Mouse (Mus musculus) heart, embryonic 12.5 days (tissue): ENCODE measurements around the gene Dusp13. TPM values are rescaled to one million over a fixed set of nuclear protein-coding genes. Genes with fewer than 3 reads are reported as not detected.

ENCODE experiments used
- ATAC-seq: fragments of 200-750 bp; cut with Nextera tagmentation; 2 replicates; pipeline ENCODE4 v1.8.0; 2017; ENCODE audit warnings: moderate TSS enrichment, moderate library complexity; ENCODE audit not compliant: insufficient number of reproducible peaks, low FRiP score
- H3K27ac ChIP-seq: fragments of 300-500 bp; sonication (generic); 2 replicates; pipeline ENCODE4 v1.5.1; 2016; ENCODE audit warnings: mild to moderate bottlenecking, moderate library complexity; ENCODE audit not compliant: poor library complexity, severe bottlenecking
- H3K27me3 ChIP-seq: fragments of 300-500 bp; sonication (generic); replicated peaks from 2 replicates; pipeline ENCODE4 v1.6.1; 2016; ENCODE audit warnings: mild to moderate bottlenecking, moderate library complexity
- H3K36me3 ChIP-seq: fragments of 300-500 bp; sonication (generic); 2 replicates; pipeline ENCODE4 v1.6.1; 2016; ENCODE audit warnings: mild to moderate bottlenecking, moderate library complexity
- H3K4me1 ChIP-seq: fragments of 300-500 bp; sonication (generic); replicated peaks from 2 replicates; pipeline ENCODE4 v1.6.1; 2016; ENCODE audit warnings: mild to moderate bottlenecking
- H3K4me2 ChIP-seq: fragments of 300-500 bp; sonication (generic); 2 replicates; pipeline ENCODE4 v1.6.1; 2016; ENCODE audit warnings: mild to moderate bottlenecking, moderate library complexity
- H3K4me3 ChIP-seq: fragments of 300-500 bp; sonication (generic); 2 replicates; pipeline ENCODE4 v1.5.1; 2016; ENCODE audit warnings: mild to moderate bottlenecking
- H3K9ac ChIP-seq: fragments of 300-500 bp; sonication (generic); 2 replicates; pipeline ENCODE4 v1.6.1; 2016; ENCODE audit warnings: mild to moderate bottlenecking, moderate library complexity
- H3K9me3 ChIP-seq: fragments of 300-500 bp; sonication (generic); replicated peaks from 2 replicates; pipeline ENCODE4 v1.6.1; 2016; ENCODE audit warnings: mild to moderate bottlenecking, moderate library complexity
- WGBS: fragments of 180-500 bp; shearing (Covaris S2); methylation state at CpG from one replicate; pipeline ENCODE4 v1.1.7; 2016; 5-methylcytosine and 5-hydroxymethylcytosine counted together
- polyA plus RNA-seq: library from polyadenylated mRNA; unstranded; fragments of >200 nt; fragmentation: Nextera tagmentation; extraction: Ambion mirVana; gene quantifications from 2 replicates; pipeline ENCODE4 v1.2.1, GENCODE M21; 2016

Gene Dusp13
- polyA plus RNA-seq, 1 experiment from 2014 or later: 0.23 TPM

GRCm38 (mm10) chr14:21722021-21722698 is 28.8 kb downstream of the Dusp13 start:
- no peak overlapping the region for H3K4me2 ChIP-seq
- H3K4me3 ChIP-seq: no peak overlapping the region
- no peak for ATAC-seq
- H3K36me3 ChIP-seq: no peaks in the 10 kb centered on the region
- H3K27ac ChIP-seq: no peak overlapping the region
- H3K27me3 ChIP-seq: no peaks in the 10 kb centered on the region
- no peak overlapping the region for H3K9ac ChIP-seq
- peaks cover 34% of the 10 kb centered on the region for H3K4me1 ChIP-seq
- H3K9me3 ChIP-seq: peaks cover 11% of the 10 kb centered on the region
- WGBS: 83% methylated on average over 8 of the region's 8 CpGs

- 41% methylated on average over 4 of the region's 4 CpGs for WGBS
- H3K4me2 ChIP-seq: no peak overlapping the region
These were observed 30.4 kb downstream of the Dusp13 start for GRCm38 (mm10) chr14:21720430-21721205.

GRCm38 (mm10) chr14:21719646-21720383 is 31.2 kb downstream of the Dusp13 start:
- Histone ChIP-seq H3K27me3 (no peaks in the 10 kb centered on the region), H3K9ac (no peak overlapping the region), H3K36me3 (no peaks in the 10 kb centered on the region), H3K4me1 (peaks cover 25% of the 10 kb centered on the region), H3K27ac (peak overlapping the region; percentile 69), H3K4me2 (peak overlapping the region; percentile 48), H3K4me3 (no peak overlapping the region), H3K9me3 (peaks cover 11% of the 10 kb centered on the region)
- ATAC-seq: peak; percentile 9; the same call in 1 of the 2 replicates
- 11% methylated on average over 17 of the region's 17 CpGs for WGBS

More at GRCm38 (mm10) chr14:21720430-21721205, 30.4 kb downstream of the Dusp13 start:
- no peaks in the 10 kb centered on the region for H3K27me3 ChIP-seq
- H3K4me3 ChIP-seq: no peak overlapping the region
- H3K36me3 ChIP-seq: no peaks in the 10 kb centered on the region
- peaks cover 33% of the 10 kb centered on the region for H3K4me1 ChIP-seq
- ATAC-seq: peak; percentile 66
- peaks cover 11% of the 10 kb centered on the region for H3K9me3 ChIP-seq
- peak overlapping the region; percentile 32 for H3K27ac ChIP-seq
- H3K9ac ChIP-seq: no peak overlapping the region

GRCm38 (mm10) chr14:21714486-21714885 is 36.5 kb downstream of the Dusp13 start, which contains the start of gene Dupd1:
TSS of gene Dupd1 (minus strand) at chr14:21714576.
- Histone ChIP-seq H3K27me3 (no peaks in the 10 kb centered on the region), H3K4me2 (no peak within 1 kb of the TSS), H3K9me3 (no peaks in the 10 kb centered on the region), H3K4me3 (no peak within 1 kb of the TSS), H3K36me3 (no peaks in the 10 kb centered on the region), H3K27ac (no peak within 1 kb of the TSS), H3K4me1 (peaks cover 18% of the 10 kb centered on the region), H3K9ac (no peak within 1 kb of the TSS)
- WGBS: 53% methylated on average over 5 of the region's 5 CpGs
- ATAC-seq: no peak

GRCm38 (mm10) chr14:21711231-21711630 is 39.8 kb downstream of the Dusp13 start:
- ATAC-seq: no peak
- WGBS: 75% methylated on average over 2 of the region's 2 CpGs
- no peak overlapping the region for H3K4me2 ChIP-seq

GRCm38 (mm10) chr14:21709545-21709944 is 41.4 kb downstream of the Dusp13 start:
- Histone ChIP-seq H3K9me3 (no peaks in the 10 kb centered on the region), H3K27me3 (no peaks in the 10 kb centered on the region), H3K4me3 (no peak overlapping the region), H3K9ac (no peak overlapping the region), H3K4me1 (peaks cover 30% of the 10 kb centered on the region), H3K36me3 (no peaks in the 10 kb centered on the region), H3K27ac (no peak overlapping the region; the same call in 1 of the 2 replicates), H3K4me2 (no peak overlapping the region)
- WGBS: 58% methylated on average over 2 of the region's 2 CpGs
- ATAC-seq: no peak

More at GRCm38 (mm10) chr14:21711231-21711630, 39.8 kb downstream of the Dusp13 start:
- H3K9me3 ChIP-seq: no peaks in the 10 kb centered on the region
- H3K36me3 ChIP-seq: no peaks in the 10 kb centered on the region
- peaks cover 30% of the 10 kb centered on the region for H3K4me1 ChIP-seq
- H3K27ac ChIP-seq: no peak overlapping the region
- no peak overlapping the region for H3K9ac ChIP-seq
- no peaks in the 10 kb centered on the region for H3K27me3 ChIP-seq
- H3K4me3 ChIP-seq: no peak overlapping the region

- H3K36me3 ChIP-seq: no peaks in the 10 kb centered on the region
- H3K4me3 ChIP-seq: no peak overlapping the region
- H3K4me1 ChIP-seq: peaks cover 42% of the 10 kb centered on the region
- H3K4me2 ChIP-seq: no peak overlapping the region
- H3K27me3 ChIP-seq: no peaks in the 10 kb centered on the region
- H3K27ac ChIP-seq: peak overlapping the region; percentile 63
- ATAC-seq: peak; percentile 47
- H3K9me3 ChIP-seq: no peaks in the 10 kb centered on the region
- WGBS: 46% methylated on average over 12 of the region's 12 CpGs
- no peak overlapping the region for H3K9ac ChIP-seq
These were observed 44.0 kb downstream of the Dusp13 start for GRCm38 (mm10) chr14:21706759-21707571.

GRCm38 (mm10) chr14:21705462-21705861 is 45.5 kb downstream of the Dusp13 start:
- Histone ChIP-seq H3K27ac (no peak overlapping the region), H3K4me1 (peaks cover 42% of the 10 kb centered on the region), H3K4me3 (no peak overlapping the region), H3K4me2 (no peak overlapping the region), H3K9ac (no peak overlapping the region), H3K9me3 (no peaks in the 10 kb centered on the region), H3K27me3 (no peaks in the 10 kb centered on the region), H3K36me3 (no peaks in the 10 kb centered on the region)
- ATAC-seq: no peak
- WGBS: 85% methylated on average over 2 of the region's 2 CpGs

- peak; percentile 82 for ATAC-seq
- WGBS: 13% methylated on average over 5 of the region's 5 CpGs
- no peak overlapping the region for H3K4me3 ChIP-seq
- H3K36me3 ChIP-seq: no peaks in the 10 kb centered on the region
- peaks cover 30% of the 10 kb centered on the region for H3K4me1 ChIP-seq
- H3K9ac ChIP-seq: no peak overlapping the region
- H3K27me3 ChIP-seq: no peaks in the 10 kb centered on the region
- peak overlapping the region; percentile 50; the same call in 1 of the 2 replicates for H3K27ac ChIP-seq
- H3K4me2 ChIP-seq: peak overlapping the region; percentile 1; the same call in 1 of the 2 replicates
- no peaks in the 10 kb centered on the region for H3K9me3 ChIP-seq
These were observed 47.7 kb downstream of the Dusp13 start for GRCm38 (mm10) chr14:21703255-21703654.

- H3K4me2 ChIP-seq: peak overlapping the region; percentile 1; the same call in 1 of the 2 replicates
These were observed 48.3 kb downstream of the Dusp13 start for GRCm38 (mm10) chr14:21702691-21703090.

More at GRCm38 (mm10) chr14:21702691-21703090, 48.3 kb downstream of the Dusp13 start:
- WGBS: 51% methylated on average over 8 of the region's 8 CpGs
- ATAC-seq: 0 out of 2 replicates have a peak, but pooled peaks have one; percentile 33
- Histone ChIP-seq H3K9me3 (no peaks in the 10 kb centered on the region), H3K9ac (no peak overlapping the region), H3K36me3 (no peaks in the 10 kb centered on the region), H3K4me3 (no peak overlapping the region), H3K27me3 (no peaks in the 10 kb centered on the region), H3K4me1 (peaks cover 30% of the 10 kb centered on the region), H3K27ac (peak overlapping the region; percentile 50; the same call in 1 of the 2 replicates)
